Mouse (Mus musculus) MEL-GATA-1-ER (cell line): ENCODE results near the gene Slc9b1.

ENCODE experiments used
- DNase-seq: peaks from one replicate; pipeline ENCODE4 v3.0.0-alpha.2; 2012; ENCODE audit warnings: low read depth; ENCODE audit errors: extremely low read depth

Slc9b1 gene

DNA sequence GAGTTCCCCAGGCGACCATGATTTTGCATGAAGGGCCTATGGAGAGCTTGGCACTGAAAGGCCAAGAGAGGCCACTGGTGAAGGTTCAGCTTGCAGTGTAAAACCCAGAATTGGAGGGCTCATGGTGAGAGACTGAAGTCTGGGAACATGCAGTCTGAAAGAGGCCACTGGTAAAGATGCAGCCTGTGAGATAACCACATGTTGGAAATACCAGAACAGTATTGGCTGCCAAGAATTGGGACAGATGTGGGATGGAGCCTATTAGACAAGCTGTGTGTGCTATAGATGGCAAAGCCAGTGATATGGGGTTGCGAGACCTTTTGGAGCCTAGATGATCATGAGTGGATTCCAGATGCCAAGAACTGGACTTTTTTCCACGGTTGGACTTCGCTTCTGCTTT lies 32.0 kb downstream of the Slc9b1 start:
- DNase-seq = no peak

DNA sequence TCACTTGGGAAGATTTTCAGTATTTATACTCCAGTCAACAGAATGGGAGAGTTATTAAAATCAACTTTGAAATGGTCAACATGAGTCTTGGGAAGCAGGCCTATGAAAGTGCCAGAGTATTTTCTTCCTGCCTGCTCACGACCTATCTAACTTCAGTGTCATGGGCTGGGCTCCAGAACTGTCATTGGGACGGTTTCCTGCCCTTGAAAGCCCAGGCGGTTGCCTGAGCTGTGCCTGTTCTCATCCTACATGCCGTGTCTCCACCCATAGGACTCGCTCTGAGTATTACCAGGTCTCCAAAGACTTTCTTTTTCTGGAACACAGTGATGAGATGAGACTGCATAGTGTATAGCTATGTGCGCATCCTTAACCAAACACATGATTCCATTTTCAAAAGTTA lies 45.4 kb downstream of the Slc9b1 start:
- no peak for DNase-seq

DNA sequence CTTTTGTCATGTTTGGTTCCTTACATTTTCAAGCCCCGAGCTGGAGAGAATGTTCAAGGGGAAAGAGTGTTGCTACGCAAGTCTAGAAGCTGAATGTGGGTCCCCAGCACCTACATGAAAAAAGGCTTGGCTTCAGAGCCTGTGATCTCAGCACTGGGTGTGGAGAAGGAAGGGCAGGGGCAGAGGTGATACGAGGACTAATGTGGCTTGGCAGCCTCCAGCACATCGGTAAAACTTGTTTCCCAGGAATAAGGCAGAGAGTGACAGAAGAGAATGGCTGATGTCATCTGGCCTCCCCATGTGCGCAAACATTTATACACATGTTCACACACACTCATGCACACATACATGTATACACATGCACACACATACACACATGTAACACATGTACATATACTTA lies 47.3 kb downstream of the Slc9b1 start:
- no peak for DNase-seq

DNA sequence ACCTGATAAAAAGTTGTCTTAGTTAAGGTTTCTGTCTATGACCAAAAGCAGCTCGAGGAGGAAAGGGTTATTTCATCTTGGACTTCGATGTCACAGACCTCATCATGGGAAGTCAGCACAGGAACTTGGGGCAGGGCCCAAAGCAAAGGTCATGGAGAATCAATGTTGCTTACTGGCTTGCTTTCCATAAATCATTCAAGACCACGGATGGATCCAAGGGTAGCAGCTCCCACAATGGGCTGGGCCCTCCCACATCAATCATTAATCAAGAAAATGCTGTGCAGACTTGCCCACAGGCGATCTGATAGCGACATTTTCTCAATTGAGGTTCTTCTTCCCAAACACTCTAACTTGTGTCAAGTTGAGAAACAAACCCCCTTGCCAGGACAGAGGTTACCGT lies 48.3 kb downstream of the Slc9b1 start:
- DNase-seq = no peak

DNA sequence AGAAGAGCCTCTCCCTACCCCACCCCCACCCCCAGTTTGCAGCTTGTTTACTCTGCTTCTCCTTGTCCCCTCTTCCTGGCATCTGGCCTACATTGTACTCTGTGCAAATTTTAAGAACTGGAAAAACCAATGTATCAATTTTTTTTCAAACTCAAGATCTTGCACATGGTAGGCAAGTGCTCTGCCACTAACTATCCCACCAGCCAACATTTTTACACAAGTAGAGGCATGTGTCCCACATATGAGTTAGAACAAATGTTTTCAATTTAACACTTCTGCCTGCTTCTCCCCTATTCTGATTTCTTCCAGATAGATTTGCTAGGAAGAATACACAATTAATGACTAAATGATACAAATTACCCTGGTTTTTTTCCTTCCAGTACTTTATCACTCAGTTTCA lies 49.3 kb downstream of the Slc9b1 start:
- no peak for DNase-seq

DNA sequence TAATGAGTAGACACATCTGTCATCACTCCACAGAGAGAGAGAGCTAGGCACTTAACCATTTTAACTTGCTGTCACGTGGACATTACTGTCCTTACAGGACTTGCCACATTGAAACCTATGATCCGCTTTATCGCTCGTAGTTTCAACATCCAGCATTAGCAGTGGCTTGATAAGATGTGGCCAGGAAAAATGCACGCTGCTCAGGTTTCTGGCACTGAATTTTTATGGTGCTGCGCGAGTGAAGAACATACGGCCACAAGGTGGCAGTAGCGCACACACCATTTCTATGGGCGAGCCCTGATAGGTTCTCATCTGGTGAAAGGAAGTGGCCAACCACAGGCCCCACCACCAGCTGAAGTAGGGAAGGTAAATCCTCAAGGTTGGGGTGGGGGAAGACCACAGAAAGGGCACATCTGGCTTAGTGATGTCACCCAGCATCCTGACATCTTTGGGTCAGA lies 54.4 kb downstream of the Slc9b1 start:
- peak; percentile 83 for DNase-seq

DNA sequence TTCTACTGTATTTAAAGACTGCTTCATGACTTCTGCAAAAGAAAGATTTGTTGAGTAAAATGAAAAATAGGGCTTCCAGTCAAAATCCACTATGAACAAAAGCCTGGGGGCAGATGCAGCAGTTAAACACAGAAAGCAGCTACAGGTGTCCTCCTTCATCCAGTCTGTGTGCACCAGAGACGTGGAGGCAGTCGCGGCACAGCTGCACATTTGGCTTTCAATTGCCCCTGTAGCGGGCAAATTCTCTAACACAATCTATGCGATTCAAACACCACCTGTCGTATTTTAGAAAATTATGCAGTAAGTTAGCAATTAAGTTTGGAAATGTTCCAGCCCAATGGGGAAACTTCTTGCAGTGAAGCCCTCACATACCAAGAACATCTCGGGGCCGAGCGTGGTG lies 55.4 kb downstream of the Slc9b1 start:
- DNase-seq = no peak

DNA sequence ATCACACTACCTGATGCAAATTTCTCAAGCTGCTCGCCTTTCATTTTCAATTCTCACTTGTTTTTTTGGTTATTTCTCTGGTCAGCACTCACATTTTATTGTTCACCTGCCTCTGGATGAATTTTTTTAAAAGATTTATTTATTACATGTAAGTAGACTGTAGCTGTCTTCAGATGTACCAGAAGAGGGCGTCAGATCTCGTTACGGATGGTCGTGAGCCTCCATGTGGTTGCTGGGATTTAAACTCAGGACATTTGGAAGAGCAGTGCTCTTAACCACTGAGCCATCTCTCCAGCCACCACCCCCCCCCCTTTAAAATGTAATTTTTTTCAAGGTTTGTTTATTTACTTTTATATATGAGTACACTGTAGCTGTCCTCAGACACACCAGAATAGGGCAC lies 56.0 kb downstream of the Slc9b1 start:
- no peak for DNase-seq

DNA sequence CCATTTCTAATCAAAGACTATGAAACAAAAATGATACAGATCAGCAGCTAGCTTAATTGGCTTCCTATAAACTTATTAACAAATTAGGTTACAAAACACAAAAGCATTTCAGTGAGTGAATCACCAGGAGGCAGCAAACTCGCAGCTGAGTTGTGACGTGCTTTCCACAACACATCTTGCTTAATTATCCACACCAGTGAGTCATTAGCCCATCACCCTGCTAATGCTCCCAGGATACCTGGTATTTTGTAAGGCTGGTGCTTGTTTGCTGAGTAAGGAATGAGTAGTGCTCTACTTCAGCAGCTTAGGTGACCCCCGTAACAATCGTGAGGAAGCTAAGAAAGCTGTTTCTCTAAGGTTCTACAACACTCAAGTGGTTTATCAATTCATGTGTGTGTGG lies 56.8 kb downstream of the Slc9b1 start:
- DNase-seq = no peak

DNA sequence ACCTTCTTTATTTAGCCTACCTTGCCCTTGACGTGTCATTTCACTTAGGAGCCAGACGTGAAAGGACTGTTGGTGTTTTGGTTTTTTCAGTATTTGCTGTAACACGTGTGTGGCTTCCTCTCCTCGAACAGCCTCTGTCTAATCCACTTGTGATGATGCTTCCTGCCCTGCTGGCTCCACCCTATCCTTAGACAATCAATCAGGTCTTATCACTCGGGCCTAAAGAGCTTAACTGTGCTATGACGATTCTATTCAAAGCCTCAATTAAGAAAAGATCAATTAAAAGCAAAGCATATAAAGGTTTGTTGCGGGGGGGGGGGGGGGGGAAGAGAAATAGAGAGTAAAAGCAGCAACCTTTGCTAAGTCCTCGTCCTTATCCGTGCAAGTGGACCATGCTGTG lies 59.5 kb downstream of the Slc9b1 start:
- no peak for DNase-seq

DNA sequence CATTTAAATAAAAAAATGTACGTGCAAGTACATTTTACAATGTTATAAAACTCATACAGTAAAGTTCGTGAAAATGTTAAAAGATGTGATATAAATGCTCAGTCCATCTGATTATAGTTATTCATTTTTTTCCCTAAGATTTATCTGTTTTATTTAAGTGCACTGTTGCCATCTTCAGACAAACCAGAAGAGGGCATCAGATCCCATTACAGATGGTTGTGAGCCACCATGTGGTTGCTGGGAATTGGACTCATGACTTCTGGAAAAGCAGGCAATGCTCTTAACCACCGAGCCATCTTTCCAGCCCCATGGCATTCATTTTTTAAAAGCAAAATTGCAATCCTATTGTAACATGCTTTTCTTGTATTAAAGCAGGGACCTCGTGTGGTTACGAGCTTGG lies 61.4 kb downstream of the Slc9b1 start:
- no peak for DNase-seq

DNA sequence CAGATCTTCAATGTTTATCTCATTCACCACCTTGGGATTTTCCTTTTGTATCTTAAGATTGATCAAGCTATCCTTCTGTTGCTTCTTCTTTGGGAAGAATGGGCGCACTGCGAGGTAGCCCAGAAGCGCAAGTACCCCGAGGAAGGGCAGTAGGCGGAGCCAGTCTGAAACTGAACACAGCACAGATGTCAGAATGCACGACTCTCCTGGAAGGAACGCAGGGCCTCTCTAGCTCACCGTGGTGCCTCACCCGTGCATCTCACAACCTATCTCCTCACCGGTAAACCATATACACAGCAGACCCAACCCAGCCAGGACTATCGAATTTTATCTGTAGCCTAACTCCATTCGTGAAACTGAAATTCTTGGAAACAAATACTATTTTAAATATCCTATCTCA lies 63.2 kb downstream of the Slc9b1 start:
- no peak for DNase-seq

DNA sequence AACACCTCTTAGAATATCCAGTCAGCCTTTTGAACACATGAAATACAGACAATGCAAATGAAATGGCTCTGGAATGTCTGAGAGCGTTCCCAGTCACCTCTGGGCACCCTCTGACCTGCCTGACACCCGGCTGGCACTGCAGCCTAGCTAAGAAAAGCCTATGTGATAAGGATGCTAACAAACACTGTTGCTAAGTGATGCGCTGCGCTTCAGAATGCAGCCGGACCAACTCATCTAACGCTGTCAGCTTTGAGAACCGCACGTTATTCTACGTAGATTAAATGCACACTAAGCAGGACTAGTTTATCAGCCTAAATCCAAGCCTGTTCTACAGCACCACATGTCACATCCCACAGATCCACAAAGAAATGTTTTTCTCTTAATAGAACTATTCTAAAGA lies 64.0 kb downstream of the Slc9b1 start:
- no peak for DNase-seq

DNA sequence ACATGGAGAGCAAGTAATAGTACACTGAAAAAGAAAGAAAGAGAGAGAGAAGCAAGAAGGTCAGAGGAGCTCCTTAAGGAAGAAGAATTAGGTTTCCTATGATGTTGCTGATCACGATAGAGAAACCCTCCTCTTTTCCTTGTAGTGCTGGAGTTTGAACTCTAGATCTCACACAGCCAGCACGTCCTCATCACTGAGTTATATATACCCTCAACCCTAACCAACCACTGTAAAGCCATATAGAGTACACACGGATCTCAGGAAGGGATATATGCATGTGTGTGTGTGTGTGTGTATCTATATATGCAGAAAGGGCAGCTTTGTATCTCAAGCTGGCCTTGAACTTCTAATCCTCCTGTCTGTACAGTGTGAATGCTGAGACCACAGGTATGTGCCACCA lies 69.4 kb downstream of the Slc9b1 start:
- DNase-seq = no peak

DNA sequence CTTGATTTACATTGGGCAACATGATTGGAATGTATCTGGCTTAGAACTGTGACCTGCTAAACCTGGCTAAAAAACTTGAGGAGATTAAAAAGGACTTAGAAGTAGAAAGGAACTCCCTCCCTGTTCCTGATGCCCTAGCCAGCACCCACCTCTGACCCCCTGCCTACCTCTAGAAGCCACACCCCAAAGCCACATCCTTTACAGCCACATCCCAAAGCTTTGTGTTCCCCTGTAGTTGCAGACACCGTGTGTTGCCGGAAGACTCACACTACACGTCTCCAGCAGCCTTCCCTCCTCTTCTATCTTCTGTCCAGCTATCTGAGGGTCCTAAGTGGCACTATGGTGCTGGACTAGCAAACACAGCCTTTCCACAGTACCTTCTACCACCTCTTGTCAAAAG lies 70.0 kb downstream of the Slc9b1 start:
- DNase-seq = no peak

DNA sequence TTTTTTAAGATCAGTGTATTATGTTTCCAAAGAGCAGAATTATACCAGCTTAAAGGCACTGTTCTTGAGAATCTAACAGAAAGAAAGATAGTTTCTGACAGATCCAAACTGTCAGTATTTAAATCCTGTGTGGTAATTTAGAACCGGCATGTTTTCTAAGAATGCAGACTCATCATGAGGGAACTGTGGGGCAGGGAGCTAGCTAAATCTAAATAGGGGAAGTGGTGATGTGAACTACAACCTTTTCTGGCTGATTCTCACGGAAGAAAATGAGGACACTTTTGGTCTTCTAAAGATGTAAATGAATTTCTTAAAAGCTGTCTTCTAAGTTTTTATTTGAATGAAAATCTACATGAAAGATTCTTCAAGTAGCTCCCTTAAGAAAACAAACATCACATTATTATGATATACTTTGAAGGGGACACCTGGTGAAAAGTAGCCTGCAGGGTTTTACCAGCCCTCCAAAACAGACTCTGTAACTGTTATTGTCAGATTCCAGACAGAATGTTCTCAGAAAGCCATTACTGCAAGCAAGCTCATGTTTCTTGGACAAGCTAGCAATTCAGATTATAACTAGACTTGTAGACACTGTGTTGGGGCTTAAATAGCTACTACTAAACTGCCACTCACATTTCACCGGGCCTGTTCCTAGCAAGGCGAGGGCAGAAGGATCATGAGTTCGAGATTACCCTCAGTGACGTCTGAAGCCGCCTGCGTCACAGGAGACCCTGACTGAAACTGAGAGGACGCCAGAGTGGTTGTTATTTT lies 72.9 kb downstream of the Slc9b1 start:
- peak; percentile 90 for DNase-seq

DNA sequence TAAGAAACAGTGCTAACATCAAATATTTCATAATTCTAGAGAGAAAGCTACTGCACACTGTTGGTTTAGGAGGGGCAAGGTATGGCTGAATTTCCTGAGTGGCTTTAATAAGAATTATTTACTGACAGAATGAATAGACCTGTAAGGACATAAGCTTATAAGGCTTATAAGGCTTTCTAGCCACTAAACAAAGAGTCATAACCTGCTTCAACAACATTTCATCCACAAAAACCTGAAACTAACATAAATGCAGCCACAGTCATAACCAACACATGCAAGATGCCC lies 73.4 kb downstream of the Slc9b1 start:
- no peak for DNase-seq

DNA sequence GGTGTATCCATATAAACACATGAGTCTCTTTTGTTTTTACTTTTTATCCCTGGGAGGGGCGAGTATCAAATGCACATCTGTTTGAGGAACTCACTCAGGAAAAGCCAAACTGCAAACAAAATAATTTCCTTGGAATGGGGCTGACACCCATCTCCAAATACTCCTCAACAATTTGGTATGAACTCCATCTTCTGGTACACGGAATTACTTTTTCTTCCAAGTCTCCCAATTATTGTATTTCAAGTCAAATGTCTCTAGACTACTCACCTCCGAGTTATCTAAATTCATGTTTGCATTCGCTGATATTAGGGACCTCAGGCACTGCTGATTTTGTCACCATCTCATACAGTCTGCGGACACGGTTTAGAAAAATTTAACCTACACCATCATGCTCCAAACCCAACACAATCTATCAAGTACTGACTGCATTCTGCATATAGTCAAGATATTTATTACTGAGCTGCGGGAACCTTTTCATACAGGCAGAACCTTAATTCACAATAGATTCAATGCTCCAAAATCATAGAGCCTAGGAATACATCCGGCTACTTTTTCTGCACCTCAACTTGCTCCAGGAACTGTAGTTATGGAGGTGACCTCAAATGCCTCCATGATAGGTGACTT lies 74.5 kb downstream of the Slc9b1 start:
- DNase-seq = peak; percentile 54

DNA sequence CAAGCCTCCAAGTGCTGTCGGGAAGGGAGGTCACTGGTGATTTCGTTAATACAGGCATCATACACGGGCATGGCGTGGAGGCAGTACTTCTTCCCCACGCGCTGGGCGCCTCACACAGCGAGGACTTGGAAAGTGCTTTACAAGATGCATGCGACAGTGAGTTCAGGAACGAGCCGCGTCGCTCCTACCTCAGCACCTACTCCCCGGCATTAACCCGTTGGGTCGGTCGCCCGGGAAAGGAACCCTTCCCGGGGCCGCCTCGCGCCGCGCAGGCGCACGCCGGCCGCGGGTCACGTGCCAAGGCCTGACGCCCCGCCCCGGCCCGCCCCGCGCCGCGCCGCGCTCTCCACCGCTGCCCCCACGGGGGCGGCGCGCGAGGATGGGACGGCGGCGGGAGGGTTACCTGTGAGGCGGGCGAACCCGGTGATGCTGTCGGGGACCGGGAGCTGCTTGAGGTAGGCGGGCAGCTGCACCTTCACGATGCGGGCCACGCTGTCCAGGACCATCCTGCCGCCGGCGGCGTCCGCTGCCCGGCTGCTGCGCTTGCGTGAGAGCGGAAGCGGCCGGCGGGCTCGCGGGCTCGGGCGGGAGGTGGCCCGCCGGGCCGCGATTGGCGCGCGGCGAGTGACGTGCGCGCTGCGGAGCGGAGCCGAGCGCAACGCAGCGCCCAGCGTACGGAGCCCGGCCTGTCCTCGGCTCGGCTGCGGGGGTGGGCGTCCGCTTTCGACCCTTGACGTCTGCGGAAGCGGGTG lies 75.2 kb downstream of the Slc9b1 start:
- peak; percentile 63 for DNase-seq

DNA sequence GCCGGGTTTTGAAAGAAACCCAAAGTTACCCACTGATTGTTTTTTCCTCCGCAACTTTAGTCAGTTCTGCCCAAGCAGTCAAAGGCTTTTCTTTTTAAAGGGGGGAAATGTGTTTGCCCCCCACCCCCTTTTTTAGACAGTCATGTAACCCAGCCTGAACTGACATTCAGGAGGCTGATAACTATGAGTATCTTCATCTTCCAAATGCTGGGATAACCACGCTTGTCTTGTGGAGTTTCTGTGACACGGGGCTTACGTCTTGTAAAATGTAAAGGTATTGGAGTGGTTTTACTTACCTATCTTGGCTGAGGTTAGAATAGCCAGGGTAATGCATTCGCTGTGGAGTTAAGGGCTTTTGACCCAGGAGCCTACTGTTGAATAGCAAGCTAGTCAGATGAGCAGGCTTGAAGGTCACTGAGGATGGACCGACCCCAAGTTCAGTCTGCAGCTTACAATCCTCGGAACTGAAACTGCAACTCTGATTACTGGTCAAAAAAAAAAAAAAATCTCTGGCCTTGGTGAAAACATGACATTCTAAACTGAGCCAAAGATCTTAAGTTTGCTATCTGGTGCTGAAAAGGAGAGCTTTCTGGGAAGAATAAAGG lies 75.9 kb downstream of the Slc9b1 start, which contains the start of gene Cisd2:
Gene Cisd2, minus strand, starts transcription at position 318 of the 605 bp plus-strand sequence.
- peak; percentile 43 for DNase-seq

DNA sequence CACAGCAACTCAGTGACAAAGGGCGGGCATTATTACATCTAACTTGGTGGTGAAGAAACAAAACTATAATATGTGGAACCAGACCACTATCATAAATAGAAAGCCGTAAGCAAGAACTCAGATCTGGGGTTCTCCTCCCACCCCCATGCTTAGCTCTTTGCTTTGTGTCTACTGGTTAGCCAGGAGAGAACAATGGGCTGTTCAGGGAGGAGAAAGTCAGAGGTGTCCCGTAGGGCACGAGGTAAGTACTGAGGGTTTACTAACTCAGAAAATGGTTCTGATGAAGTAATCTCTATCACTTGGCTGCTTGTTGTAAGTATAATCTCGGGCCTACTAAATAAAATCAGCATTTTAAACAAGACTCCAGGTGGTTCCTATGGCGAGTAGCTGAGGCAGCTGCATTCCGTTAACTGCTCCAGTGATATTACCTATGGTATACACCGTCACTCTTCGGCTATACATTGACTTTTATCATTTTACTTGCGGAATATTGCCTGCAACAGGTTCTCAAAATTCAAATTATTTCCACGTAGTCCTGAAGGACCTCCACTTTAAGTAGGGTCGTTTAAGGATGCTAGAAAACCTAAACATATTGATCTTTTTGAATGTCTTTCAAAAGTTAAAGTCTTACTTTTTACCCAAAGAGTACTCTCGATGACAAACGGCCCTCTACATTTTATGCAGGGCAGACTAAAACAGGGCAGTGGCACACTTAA lies 89.2 kb downstream of the Slc9b1 start:
- DNase-seq = no peak
